Mouse (Mus musculus): ENCODE results near the gene Rce1.

The Rce1 gene

GRCm38 (mm10) chr19:4625179-4625828 is at the start of gene Rce1:
Gene Rce1, minus strand, starts transcription at chr19:4625641.
- peak; percentile 82 for DNase-seq (ENCODE audit: low spot score)

GRCm38 (mm10) chr19:4672401-4672800 is 47.0 kb upstream of the Rce1 start:
- DNase-seq (ENCODE audit: low spot score) = no peak

- DNase-seq (ENCODE audit: low spot score) = no peak
Observed at GRCm38 (mm10) chr19:4670776-4671175, 45.3 kb upstream of the Rce1 start.

GRCm38 (mm10) chr19:4666815-4667214 is 41.4 kb upstream of the Rce1 start:
- DNase-seq (ENCODE audit: low spot score) = peak; percentile 8

GRCm38 (mm10) chr19:4658156-4658555 is 32.7 kb upstream of the Rce1 start:
- DNase-seq (ENCODE audit: low spot score) = no peak

- no peak for DNase-seq (ENCODE audit: low spot score)
Observed at GRCm38 (mm10) chr19:4646917-4647492, 21.6 kb upstream of the Rce1 start.

- DNase-seq (ENCODE audit: low spot score) = no peak
Observed at GRCm38 (mm10) chr19:4644271-4644670, 18.8 kb upstream of the Rce1 start.

GRCm38 (mm10) chr19:4635986-4636385 is 10.5 kb upstream of the Rce1 start:
- no peak for DNase-seq (ENCODE audit: low spot score)

GRCm38 (mm10) chr19:4628819-4629218 is 3.4 kb upstream of the Rce1 start:
- peak; percentile 71 for DNase-seq (ENCODE audit: low spot score)

GRCm38 (mm10) chr19:4625829-4626535 is 541 bp upstream of the Rce1 start:
- no peak for DNase-seq (ENCODE audit: low spot score)

- DNase-seq (ENCODE audit: low spot score) = no peak
Observed at GRCm38 (mm10) chr19:4624406-4625178, 849 bp downstream of the Rce1 start.

- no peak for DNase-seq (ENCODE audit: low spot score)
Observed at GRCm38 (mm10) chr19:4624006-4624405, 1.4 kb downstream of the Rce1 start.

GRCm38 (mm10) chr19:4623419-4623818 is 2.0 kb downstream of the Rce1 start:
- DNase-seq (ENCODE audit: low spot score) = no peak

GRCm38 (mm10) chr19:4622780-4623179 is 2.7 kb downstream of the Rce1 start:
- DNase-seq (ENCODE audit: low spot score) = no peak

- DNase-seq (ENCODE audit: low spot score) = no peak
Observed at GRCm38 (mm10) chr19:4620721-4621120, 4.7 kb downstream of the Rce1 start.

GRCm38 (mm10) chr19:4619461-4619860 is 6.0 kb downstream of the Rce1 start:
- DNase-seq (ENCODE audit: low spot score) = no peak

GRCm38 (mm10) chr19:4618183-4618582 is 7.3 kb downstream of the Rce1 start:
- no peak for DNase-seq (ENCODE audit: low spot score)

GRCm38 (mm10) chr19:4616546-4616945 is 8.9 kb downstream of the Rce1 start:
- no peak for DNase-seq (ENCODE audit: low spot score)

GRCm38 (mm10) chr19:4615151-4616093 is 10.0 kb downstream of the Rce1 start, which contains the start of gene Lrfn4:
Gene Lrfn4, minus strand, starts transcription at chr19:4615667.
- DNase-seq (ENCODE audit: low spot score) = peak; percentile 84

- no peak for DNase-seq (ENCODE audit: low spot score)
Observed at GRCm38 (mm10) chr19:4614305-4615150, 10.9 kb downstream of the Rce1 start.

All from MN1 (cell line).